Mouse (Mus musculus) cerebellum, adult 8-10 months (tissue): ENCODE results near the gene Ammecr1.

Experiments used
- DNase-seq: peaks from one replicate; pipeline ENCODE4 v3.0.0; 2022

The Ammecr1 gene

GRCm38 (mm10) chrX:142914208-142914607, 52.3 kb downstream of the Ammecr1 start:
- DNase-seq = no peak

GRCm38 (mm10) chrX:142903854-142904253, 62.7 kb downstream of the Ammecr1 start:
- DNase-seq = no peak

- no peak for DNase-seq
Measured at GRCm38 (mm10) chrX:142902599-142902998, 63.9 kb downstream of the Ammecr1 start.

- no peak for DNase-seq
Measured at GRCm38 (mm10) chrX:142901915-142902314, 64.6 kb downstream of the Ammecr1 start.

GRCm38 (mm10) chrX:142898295-142898887, 68.1 kb downstream of the Ammecr1 start:
- DNase-seq = no peak

- no peak for DNase-seq
Measured at GRCm38 (mm10) chrX:142897477-142898000, 69.0 kb downstream of the Ammecr1 start.

GRCm38 (mm10) chrX:142895316-142895715, 71.2 kb downstream of the Ammecr1 start:
- no peak for DNase-seq

GRCm38 (mm10) chrX:142885962-142886361, 80.6 kb downstream of the Ammecr1 start:
- no peak for DNase-seq

- DNase-seq = no peak
Measured at GRCm38 (mm10) chrX:142883593-142883992, 82.9 kb downstream of the Ammecr1 start.

- DNase-seq = no peak
Measured at GRCm38 (mm10) chrX:142882255-142882654, 84.3 kb downstream of the Ammecr1 start.

- DNase-seq = no peak
Measured at GRCm38 (mm10) chrX:142869844-142870243, 96.7 kb downstream of the Ammecr1 start.

GRCm38 (mm10) chrX:142848032-142848431, 118.5 kb downstream of the Ammecr1 start:
- DNase-seq = no peak

GRCm38 (mm10) chrX:142846266-142846665, 120.3 kb downstream of the Ammecr1 start:
- no peak for DNase-seq

- DNase-seq = no peak
Measured at GRCm38 (mm10) chrX:142841916-142842315, 124.6 kb downstream of the Ammecr1 start.

- DNase-seq = no peak
Measured at GRCm38 (mm10) chrX:142839411-142839810, 127.1 kb downstream of the Ammecr1 start.

- DNase-seq = no peak
Measured at GRCm38 (mm10) chrX:142838841-142839240, 127.7 kb downstream of the Ammecr1 start.

GRCm38 (mm10) chrX:142837316-142837715, 129.2 kb downstream of the Ammecr1 start:
- DNase-seq = no peak

GRCm38 (mm10) chrX:142836399-142836798, 130.1 kb downstream of the Ammecr1 start:
- DNase-seq = no peak

- no peak for DNase-seq
Measured at GRCm38 (mm10) chrX:142834807-142835206, 131.7 kb downstream of the Ammecr1 start.

GRCm38 (mm10) chrX:142833164-142833796, 133.2 kb downstream of the Ammecr1 start:
- DNase-seq = no peak

GRCm38 (mm10) chrX:142832221-142832620, 134.3 kb downstream of the Ammecr1 start:
- no peak for DNase-seq

- DNase-seq = no peak
Measured at GRCm38 (mm10) chrX:142830572-142830971, 136.0 kb downstream of the Ammecr1 start.

GRCm38 (mm10) chrX:142829866-142830470, 136.6 kb downstream of the Ammecr1 start:
- no peak for DNase-seq

GRCm38 (mm10) chrX:142829267-142829666, 137.3 kb downstream of the Ammecr1 start:
- no peak for DNase-seq
